Mouse (Mus musculus) mammary gland, adult 2 months (tissue): ENCODE data around the gene Gm17662. TPM values are rescaled to one million over a fixed set of nuclear protein-coding genes. Genes with fewer than 3 reads are reported as not detected.

ENCODE experiments used
- polyA plus RNA-seq: library from polyadenylated mRNA; depleted of rRNA; stranded (reverse); fragments of >200 nt; gene quantifications from 2 replicates; pipeline ENCODE4 v1.2.3, GENCODE M21; 2012; ENCODE audit warnings: low replicate concordance; rRNA removed

Gene Gm17662
- not detected in 2 replicates for polyA plus RNA-seq

GRCm38 (mm10) chr4:104857029-104857428, at the start of gene Gm17662:
Gene Gm17662 (plus strand): TSS chr4:104857329.

GRCm38 (mm10) chr4:104876323-104876722, 19.2 kb downstream of the Gm17662 start, which contains the start of gene C8a:
Gene C8a (minus strand): TSS chr4:104876398.

Other genes starting within 250 kb of the Gm17662 start
- 0.51 TPM in 1 of 2 replicates, not detected in the other for gene C8b, start 91.0 kb upstream of the Gm17662 start, polyA plus RNA-seq
- 0.11 and 0.27 TPM in 2 replicates for gene C8a, start 19.1 kb downstream of the Gm17662 start, polyA plus RNA-seq
- gene Fyb2, start 56.1 kb downstream of the Gm17662 start, polyA plus RNA-seq: 0.11 and 0.24 TPM in 2 replicates